Mouse (Mus musculus) CD8-positive naive resting alpha-beta T cell, adult 2 months (primary cell): ENCODE results near the gene Gsn.

Experiments
- DNase-seq, 2 experiments: peaks; one replicate each; pipeline ENCODE4 v3.0.0; 2022; ENCODE audit warnings: low read depth in 2 of 2, low spot score in 2 of 2

Gene Gsn

DNA sequence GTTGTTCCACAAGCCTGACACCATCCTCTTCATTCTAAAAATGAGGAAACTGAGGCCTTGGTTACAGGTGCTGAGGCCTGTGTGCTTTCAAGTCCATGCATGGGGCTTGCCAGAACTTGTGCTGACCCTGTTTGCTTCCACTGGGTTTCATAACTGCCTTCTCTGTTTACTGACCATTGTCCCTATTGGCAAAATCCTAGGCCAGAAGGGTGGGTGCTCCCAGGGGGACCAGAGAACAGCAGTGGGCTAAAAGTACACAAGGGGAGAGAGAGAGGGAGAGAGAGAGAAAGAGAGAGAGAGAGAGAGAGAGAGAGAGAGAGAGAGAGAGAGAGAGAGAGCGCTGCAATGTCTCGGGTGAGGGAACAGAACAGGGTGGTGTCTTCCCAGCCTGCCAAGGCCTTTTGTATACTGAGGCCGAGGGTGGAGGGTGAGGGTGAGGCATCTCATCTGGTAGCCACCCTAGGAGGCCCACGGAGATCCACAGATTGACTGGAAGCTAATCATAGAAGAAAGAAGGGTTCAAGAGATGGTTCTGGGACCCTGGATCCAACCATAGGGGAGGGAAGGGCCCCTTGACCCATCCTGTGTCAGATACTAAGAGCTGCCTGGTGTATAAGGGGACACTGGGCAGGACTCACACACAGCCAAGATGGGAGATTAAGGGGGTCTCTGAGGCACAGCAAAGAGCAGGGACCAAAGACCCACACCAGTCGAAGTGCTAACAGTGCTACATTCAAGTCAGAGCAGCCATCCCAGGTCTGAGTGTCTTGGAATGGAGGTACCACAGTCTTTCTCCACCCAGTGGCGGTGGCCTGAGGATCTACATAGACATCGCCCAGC, 22.4 kb downstream of the Gsn start:
- no peak for DNase-seq

DNA sequence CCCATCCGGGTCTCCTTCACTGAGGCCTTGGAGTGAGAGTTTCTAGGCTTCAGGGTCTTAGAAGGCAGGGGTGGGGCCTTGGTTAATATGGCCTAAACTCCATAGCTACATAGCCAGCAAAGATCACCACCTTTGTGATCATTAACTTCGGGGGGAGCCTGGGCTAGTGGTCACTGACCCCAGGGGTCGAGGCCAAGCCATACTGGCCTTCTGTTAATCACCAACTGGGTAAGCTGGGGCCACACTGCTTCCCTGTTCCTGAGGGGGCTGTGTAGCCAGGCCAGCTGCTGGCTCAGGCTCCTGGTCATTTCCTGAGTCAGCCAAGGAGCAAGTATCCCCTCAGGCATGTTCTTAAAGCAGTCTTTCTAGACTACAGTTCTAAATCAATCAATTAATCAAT, 23.8 kb downstream of the Gsn start:
- DNase-seq, result no peak

DNA sequence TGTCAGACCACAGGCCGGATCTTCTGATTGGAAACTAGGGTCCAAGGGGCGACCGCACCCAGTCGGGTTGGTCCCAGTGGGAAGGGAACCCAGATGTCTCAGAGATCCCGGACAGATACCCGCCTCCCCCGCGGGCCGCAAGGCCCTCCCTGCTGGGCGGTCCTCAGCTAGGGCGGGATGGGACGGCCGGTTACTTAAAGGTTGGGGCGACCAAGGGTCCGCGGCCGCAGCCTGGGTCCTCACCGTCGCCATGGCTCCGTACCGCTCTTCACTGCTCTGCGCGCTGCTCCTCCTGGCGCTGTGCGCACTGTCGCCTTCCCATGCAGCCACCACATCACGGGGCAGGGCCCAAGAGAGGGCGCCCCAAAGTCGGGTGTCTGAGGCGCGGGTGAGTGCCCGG, 26.0 kb downstream of the Gsn start:
- DNase-seq, result no peak

DNA sequence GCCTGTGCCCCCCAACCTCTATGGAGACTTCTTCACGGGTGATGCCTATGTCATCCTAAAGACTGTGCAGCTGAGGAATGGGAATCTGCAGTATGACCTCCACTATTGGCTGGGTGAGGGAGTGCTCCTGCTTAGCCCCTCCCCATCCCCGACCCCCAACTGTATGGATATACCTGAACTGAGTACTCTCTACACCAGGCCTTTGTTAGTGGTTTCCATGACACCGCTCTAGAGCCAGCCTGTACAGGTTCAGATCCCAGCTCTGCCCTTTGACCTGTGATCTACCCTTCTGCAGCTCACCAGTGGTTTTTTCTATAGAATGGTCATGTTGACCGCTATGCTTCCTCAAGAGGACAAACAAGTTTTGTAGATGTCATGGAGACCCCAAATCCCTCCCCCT, 27.8 kb downstream of the Gsn start:
- no peak for DNase-seq

DNA sequence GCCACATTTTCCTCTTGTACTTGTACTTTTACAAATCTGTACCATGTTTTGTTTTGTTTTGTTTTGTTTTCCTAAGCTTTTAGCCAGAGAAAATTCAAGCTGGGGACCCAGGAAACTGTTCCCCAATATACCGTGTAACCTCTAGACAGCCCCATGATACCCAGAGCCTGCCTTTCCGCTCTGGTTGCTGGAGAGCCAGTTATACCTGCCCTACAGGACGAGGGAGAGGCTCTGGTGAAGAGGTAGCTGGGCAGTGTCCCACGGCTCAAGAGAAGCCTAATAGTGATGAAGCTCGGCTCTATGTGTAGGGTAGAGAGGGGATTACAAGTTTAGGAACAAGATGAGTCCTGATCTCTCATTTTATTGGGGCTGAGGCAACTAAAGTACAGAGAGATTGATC, 29.0 kb downstream of the Gsn start:
- DNase-seq, result no peak

DNA sequence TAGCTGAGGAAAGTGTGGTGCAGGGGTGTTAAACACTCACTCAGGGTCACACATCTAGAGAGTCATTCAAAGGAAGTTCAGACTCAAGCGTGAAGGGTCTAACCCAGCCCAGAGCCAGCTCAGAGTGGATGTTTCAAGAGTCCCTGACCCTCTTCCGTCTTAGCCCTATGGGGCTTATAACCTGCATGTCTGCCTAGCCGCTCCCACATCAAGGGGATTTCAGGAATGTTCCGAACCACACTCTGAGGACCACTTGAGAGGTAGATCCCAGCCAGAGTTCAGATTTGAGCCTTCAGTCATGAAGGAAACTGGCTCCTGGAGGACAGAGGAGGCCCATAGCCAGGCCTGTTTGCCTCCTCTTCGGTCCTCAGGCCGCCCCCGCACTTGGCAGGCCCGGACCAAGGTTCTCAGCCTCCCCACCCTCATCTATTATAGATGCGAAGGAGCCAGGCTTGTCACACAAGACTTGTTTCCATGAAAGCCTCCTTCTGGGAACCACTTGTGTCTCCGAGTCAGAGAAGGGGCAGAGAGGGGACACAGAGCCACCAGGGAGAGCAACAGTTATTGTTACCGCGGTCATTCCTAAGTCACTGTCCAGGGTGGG, 30.9 kb downstream of the Gsn start:
- DNase-seq, result no peak

DNA sequence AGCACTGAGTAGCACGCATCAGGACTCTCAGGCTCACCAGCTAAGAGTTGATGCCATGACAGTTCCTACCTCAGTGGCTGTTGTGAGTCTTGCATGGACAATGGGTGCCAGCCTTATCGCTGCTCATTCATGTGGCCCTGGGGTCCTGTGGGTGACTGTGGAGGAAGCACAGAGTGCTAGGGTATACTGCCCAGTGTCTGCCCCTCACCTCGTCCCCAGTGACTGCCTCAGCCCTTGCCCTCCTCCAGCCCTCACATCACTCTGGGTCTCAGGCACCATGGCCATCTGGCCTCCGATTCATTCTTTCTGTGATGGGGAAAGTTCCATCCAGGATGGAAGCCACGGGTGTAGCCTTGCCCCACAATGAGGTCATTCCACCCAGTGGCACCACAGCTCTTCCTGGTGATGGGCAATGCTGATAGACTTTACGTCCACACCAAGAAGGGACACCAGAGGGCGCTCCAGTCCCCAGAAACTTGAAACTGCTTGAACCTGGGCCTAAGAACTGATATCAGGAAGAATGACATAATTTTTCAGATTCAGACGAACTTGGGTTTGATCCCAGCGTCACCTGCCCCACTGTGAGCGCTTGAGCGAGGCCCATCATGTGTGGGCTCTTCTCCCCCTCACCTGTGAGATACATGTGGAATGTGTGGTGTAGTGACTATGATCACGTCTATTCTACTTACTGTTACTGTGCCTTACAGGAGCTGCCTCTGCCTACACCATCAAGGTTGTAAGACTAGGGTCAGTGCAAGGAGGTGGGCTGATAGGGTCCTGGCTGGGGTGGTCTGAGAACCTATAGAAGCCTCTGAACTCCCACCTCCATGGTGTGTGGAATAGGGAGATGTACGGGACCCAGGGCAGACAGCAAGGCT, 32.8 kb downstream of the Gsn start:
- DNase-seq, result peak; percentile 61 to 81

DNA sequence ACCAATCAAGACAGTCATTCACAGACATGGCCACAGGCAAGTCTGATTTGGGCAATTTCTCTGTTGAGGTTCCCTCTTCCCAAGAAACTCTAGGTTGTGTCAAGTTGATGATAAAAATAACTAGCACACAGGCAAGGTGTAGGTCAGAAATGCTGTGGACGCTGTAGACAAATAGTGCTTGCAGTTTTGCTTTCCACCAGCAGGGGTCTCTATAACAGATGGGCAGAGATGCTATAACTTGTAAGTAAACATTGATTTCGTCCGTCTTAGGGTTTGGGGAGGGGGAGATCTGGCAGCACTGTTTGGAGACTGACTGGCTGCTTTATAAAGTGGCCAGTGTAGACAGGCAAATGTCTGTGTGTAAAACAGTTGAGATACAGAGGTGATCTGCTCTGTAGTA, 35.7 kb downstream of the Gsn start:
- peak; percentile 37 to 48 for DNase-seq

DNA sequence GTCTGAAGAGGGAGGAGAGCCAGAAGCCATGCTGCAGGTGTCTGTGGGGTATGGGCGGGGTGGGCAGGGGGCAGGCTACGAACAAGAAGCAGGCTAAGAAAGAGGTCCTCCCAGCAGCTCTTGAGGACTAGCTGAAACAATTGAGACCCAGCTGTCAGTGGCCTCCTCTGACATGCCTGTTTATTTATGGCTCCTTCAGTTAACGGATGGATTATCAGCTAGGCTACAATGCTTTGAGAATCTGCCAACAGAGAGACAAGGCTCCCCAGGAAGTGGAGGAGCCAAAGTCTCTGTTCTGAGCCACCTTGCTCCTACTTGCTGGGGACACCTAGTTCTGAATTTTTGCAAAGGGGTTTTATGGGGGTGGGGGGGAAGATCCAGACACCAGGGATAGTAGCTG, 36.5 kb downstream of the Gsn start:
- no peak for DNase-seq

DNA sequence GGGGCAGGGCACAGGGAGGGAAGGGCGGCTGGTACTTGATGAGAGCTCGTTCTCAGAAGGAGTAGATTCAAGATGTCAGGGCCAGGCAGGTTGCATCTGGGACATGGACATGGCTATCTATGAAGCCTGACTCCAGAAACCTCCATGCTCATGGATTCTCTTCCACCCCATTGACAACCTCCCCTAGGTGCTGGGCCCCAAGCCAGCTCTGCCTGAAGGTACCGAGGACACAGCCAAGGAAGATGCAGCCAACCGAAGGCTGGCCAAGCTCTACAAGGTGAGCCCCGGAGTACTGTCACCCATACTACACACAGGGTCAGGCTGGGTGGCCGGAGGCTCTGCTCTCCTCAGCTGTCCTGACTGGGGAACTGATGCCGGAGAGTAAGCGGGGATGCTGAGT, 37.1 kb downstream of the Gsn start:
- DNase-seq, result no peak

DNA sequence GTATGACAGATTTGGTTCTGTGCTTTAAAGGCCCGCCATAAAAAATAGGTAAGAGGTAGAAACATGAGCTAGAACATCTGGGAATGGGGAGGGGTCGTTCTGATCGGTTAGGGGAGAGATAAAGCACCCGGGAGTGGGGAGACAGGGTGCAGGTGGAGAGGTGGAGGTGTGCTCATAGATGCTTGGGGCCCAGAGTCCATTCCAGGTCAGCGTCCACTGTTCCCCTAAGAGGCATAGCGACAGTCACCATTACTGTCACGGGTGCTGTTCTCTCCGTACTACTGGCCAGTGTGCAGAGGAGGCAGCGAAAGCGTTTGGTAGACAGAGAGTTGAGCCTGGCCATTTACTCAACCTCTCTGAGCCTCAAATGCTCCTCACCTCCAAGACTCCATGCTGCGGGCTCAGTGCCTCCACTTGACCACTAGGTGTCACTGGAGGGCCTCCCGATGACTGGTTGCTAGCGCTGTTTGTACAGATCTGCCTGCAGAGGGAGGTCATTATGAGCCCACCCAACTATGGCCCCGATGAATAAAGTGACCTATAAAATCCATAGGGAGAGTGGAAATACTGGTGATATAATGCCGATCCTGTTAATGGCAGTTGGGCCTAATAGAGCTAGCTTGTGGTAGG, 41.6 kb downstream of the Gsn start:
- DNase-seq, result peak; percentile 64 to 72

DNA sequence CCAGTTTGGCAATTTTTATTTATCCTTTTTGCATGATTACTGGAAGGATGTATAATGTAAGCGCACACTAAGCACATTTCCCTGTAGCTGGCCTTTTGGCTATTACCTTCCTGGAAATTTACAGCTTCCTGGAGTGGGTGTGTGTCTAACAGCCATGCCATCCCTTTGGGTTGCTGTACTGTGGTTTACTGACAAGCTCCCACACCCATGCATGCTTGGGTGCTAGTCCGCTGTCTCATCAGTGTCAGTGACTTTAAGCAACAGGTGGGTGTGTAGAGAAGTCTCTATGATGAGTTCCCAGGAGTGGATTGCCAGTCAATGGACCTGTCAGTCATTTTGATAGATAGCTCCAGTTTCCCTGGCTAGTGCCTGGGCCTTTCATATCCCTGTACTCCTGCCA, 43.3 kb downstream of the Gsn start:
- DNase-seq, result no peak

DNA sequence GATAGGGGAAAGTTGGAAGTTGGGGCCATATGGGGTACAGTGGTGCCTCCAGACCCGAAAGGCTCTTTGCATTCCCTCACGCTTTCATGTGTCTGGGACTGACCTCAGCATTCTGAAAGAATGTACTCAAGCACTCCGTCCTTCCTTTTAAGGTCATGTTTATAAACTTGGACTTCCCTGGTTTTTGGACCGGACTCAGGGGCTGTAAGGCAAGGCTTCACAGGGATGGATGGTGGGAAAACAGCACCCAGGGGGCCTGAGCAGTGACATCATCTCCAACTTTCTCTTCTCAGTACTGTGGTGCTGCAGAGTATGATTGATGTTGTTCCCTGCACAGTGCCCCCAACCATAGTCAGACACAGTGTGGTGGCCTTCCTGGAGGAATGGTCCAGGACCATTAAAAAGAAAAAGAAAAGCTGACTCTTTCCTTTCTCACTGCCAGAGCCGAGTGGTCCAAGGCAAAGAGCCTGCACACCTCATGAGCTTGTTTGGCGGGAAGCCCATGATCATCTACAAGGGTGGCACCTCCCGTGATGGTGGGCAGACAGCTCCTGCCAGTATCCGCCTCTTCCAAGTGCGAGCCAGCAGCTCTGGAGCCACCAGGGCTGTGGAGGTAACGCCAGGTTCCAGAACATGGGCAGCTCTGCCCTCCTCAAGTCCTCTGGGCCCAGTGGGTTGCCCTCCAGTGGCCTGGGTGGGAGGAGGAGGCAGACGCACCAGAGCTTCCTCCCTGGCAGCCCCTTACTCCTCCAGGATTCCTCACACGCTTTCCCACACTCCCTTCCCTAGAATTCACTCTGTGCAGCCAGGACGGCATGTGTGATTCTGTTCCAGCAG, 46.1 kb downstream of the Gsn start:
- no peak for DNase-seq

DNA sequence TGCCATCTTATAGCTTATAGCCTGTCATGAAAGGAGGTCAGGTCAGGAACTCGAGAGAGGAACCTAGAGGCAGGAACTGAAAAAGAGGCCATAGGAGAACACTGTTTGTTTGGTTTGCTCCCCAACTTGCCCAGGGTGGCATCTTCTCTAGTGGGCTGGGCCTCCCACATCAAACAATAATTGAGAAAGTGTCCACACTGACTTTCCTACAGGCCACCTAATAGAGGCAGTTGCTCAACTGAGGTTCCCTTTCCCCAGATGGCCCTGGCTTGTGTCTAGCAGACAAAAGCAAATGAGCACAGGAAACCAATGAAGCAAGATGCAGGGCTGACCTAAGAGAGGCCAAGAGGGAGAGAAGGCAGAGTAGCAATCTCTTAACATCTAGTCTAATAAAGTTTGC, 52.0 kb downstream of the Gsn start:
- DNase-seq, result no peak

DNA sequence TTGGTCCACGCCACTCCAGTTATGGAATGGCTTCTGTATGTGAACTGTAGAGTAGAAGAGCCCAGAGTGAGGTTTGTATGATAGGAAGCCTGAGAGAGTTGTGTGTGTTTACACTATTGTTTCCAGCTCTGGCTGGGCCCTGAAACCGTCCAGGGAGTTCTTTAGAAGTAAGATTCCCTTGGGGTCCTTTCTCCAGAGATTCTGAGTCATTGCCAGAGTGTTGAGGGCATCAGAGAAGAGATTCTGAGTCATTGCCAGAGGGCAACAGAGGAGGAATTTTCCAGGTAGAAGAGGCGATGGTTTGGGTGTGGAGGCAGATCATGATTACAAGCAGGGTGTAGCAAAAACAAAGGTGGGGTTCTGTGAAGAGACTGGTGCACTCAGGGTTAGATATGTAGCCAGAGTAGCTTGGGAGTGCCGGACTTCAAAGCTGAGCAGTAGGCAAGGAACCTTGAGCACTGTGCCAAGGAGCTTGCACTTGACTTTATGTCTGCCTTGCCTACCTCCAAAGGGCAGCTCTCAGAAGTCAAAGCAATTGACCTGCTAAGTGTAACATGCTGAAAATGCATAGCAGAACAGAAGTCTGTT, 53.8 kb downstream of the Gsn start:
- DNase-seq, result no peak

DNA sequence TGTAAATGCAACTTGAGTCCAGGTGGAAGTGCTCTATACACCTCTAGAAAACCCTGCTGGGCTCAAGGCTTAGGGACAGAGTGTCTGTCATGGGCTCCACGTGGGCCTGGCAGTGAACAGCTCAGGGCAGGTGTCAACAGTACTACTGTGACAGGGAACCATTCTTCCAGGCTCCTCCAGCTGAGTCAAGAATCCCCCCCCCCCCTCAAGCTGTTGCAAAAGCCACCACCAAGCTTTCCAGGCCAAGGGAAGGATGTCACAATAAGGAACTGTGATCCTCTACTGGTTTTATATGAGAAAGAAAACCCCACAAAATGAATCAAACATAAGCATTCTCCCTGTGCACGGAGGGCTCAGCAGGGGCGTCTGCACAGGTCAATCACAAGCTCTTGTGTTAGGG, 58.1 kb downstream of the Gsn start:
- DNase-seq, result no peak

DNA sequence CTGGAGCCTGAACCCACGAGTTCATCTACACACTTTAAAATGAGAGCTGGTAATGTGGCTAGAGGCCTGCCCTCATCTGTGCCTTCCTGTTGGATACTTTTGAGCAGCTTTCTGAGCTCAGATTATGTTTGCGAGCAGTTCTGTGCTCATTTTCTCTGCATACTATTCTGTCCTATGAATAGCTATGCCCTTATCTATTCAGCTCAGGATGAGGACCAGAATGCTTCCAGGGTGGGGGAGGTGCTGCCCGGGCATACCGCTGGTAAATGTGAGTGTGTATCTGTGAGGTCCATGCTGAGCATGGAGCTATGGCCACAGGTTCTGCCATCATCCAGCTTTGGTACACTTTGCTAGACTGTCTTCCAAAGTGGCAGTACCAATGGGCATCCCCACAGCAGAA, 61.4 kb downstream of the Gsn start:
- no peak for DNase-seq

DNA sequence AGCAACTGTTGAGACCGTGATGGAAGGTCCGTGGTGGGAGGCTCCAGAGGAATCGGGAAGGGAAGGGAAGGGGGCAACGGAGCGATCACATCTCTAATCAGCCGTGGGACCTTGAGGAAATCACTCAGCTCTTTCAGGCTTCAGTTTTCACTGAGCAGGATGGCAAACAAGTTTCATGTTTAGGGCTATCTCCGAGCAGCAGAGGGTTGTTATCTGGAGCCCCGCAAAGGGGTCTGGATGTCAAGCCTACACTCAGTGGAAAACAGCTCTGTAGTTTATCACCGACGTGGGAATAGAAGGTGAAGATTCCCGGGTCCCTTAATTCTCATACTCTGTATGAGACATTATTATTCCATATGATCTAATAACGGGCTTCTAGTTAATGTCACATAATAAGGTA, 62.2 kb downstream of the Gsn start:
- DNase-seq, result no peak

DNA sequence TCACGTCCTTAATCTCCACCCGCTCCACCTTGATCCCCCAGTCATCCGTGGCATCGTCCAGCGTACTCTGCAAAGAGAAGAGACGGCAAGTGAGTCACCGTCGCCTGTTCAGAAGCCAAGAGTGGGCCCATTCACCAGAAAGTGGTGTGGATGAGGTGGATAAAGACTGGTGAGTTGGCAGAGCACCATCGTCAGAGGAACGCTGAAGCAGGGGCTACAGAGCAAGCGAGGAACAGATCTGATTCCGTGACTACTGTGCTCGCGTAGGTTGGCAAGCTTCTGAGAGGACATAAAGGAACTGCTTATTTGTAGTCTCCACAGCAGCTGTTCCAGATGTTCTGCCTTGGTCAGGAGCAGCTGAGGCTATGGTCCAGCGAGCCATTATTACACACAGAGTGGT, 64.2 kb downstream of the Gsn start:
- DNase-seq, result no peak

DNA sequence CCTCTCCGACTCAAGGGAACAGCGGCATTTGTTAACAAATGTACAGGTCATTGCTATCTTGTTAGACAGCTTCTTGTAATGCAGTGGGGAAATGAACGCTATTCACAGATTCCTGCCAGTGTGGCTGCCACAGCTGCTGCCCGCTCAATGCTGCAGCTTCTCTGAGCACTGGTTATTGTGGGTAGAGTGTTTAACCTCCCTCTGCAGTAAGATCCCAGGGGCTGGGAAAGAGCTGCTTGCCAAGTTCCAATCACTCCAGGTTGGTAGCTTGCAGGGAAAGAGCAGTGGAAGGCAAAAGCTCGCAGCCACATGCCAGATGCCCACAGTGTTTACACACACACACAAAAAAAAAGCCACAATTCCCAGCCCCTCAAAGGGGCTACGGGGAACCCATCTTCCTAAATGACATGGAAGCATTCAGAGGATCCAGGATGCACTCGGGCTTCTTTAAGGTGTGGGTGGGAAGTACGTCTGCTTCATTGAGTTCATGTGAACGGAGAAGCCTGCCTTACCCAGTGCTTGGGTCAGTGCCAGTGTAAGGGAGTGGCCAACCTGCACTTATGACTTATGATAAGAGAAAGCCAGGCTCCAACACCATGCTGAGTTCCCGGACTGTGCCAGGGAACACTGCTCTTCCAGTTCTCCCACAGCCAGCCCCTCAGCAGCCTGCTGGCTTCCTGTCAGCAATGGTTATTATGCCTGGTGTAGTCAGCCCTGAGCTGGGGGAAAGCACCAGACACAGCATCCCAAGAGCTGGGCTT, 66.4 kb downstream of the Gsn start:
- no peak for DNase-seq
